Mouse (Mus musculus): Measurements from ENCODE around the gene Actr3.

Gene Actr3

DNA sequence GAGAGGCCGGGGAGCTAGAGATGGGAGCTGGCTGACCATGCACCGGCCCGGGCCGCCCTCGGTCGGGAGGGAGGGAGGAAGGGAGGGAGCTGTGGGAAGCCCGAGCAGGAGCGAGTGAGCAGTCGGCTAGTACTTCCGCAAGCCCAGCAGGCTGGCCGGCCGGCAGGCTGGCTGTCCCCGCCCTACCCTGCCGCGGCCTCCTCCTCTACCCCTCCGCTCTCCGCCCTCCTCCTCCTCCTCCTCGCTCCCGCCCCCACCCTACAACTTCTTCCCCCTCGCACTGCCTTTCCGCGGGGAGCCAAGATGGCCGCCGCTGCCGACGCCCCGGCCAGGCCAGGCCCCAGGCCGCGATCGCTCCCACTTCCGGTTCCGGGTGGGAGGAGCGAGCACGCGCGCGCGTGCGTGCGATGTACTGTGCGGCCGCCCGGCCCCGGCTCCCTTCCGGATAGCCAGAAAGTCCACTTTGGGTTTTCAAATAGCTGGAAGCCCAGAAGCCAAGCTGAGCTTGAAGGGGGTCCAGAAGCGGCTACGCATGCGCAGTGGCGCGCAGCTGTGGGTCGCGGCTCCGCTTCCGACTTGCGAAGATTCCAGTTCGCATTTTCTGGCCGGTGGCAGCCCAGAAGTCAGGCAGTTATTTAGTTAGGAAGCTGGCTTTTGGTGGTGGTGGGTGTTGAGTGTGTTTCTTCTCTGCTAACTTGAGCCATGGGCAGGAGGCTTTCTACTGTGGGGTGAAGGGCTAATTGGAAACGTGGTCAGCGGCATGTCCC is at the start of gene Actr3:
Actr3 (minus strand) TSS at position 359 of the 767 bp plus-strand sequence.
- peak; percentile 100 for DNase-seq

DNA sequence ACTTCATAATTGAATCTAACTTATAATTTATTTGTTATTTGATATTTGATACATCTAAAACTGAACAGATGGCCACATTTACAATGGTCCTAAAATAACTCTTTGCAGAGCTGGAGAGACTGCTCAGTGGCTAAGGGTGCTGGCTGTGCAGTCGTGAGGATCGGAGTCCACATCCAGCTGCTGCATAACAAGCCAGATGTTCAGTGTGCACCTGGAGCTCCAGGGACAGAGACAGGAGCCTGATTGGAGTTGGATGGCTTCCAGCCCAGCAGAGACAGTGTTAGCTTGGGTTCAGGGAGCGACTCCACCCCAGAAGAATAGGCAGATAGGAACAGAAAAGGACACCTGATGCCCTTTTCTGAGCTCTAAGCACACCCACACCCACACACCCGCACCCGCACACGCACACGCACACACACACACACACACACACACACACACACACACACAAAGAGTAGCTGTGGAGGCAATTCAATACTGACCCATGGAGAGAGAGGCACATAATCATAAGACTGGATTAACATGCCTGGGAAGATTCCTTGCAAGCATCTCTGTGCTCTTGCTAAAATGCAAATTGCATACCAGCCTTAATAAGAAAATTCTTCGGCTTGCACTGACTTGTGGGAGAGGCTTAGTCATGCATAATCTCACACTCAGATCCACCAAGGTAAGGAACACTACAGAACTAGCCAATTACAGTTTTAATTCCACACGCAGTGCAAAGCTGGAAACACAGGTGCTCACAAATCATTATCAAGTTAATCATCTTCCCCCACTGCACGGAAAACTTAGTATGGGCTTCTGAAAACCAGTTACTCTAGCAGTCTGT is 47.1 kb upstream of the Actr3 start:
- peak; percentile 15 to 42 for DNase-seq

DNA sequence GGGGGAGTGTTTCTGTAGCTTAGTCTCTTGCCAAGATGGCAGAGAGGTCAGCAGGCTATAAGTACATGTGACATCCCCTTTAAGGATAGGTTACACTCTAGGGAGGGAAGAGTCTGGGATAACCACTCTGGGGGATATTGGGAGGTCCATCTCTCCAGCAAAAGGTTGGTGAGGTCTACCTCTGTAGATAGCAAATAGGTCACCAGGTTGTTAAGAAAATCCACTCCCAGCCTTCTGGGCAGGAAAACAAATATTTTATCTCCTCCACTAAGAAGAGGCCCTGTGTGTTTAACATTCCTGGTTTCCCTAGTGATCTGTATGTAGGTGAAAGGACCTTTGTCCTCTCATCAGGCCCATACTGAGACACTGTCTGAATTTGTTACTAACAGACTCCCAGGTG is 46.3 kb upstream of the Actr3 start:
- no peak for DNase-seq

DNA sequence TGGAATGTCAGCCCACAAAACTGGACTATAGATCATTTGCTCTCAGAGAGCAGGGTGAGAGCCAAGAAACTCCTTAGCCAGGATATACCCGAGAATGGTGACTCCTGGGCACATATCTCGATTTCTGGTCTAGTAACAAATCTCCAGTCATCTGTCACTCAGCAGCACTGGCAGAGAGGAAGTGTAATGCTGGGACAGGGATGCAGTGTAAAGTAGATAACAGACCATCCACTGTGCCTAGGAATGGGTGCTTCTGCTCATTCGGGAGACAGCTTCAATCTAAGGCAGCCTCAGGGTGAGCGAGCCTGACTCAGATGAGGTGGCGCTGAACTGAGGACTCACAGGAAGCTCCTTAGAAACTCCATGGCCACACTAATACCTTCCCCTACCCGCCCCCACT is 43.1 kb upstream of the Actr3 start:
- no peak for DNase-seq

DNA sequence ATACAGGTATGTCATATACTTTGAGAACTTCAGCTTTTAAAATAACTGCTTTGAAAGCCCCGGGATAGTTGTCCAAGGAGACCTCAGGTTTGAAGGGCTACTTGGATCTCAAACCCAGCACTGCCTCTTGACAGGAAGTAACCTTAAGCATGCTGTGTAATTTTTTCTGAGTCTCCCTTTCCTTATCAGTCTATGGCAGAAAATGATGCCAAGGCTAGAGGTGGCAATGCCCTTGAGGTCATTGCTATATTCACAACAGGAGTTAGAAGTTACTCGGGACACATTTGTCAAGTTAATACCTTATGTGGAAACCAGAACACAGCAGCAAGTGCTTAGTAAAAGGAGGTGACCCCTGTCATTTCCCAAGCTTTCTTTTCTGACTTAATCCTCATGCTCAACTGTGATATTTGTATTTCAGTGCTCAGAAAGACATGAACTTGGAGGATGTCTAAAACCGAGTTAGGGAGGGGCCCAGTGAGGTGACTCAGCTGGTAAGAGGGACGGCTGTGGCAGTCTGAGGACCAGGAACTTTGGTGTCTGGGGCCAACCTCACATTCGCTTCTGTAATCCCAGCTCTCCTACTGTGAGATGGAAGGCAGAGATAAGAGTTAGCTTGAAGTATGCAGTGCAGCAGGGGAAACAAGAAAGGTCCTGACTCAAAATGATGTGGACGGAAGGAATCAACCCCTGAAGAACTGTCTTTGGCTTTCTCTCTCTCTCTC is 40.6 kb upstream of the Actr3 start:
- DNase-seq: no peak

DNA sequence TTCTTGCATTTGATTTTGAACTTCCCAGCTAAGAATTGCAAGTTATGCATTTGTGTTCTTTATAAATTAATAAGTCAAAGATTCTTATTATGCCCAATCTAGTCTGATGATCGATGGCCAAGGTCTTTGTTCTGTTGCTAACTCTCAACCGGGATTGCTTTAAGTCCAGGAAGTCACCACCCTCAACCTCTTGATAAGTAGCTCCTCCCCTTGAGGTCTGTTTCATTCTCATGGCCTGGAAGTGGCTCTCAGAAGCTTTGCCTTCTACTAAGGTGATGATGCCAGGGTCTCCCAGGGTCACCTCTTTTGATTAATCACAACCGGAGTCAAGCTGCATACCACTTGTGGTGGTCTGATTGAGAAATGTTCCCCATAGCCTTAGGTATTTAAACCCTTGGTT is 38.3 kb upstream of the Actr3 start:
- DNase-seq: no peak

DNA sequence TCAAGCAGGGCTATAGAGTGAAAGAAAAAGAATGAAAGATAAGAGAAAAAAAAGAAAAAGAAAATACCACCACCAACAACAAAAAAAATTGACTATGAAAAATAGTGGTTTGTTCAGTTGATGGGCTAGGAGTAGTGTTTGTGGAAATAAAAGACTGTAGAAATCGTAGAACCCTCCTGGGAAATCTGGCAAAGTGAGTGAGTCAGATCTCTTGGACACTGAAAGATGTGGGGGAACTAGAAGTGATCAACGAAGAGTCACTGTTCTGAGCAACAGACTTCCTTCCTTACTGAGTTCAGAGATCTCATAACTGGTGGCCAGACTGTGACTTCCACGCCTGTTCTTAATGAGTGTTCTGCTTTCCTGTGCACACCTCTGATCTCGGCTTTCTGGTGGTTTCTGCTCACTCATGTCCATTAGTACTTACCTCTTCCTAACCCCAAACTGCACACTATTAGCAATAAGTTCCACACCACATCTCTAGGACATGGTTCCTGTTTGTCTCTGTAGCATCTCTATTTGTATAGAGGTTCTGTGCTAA is 37.7 kb upstream of the Actr3 start:
- DNase-seq: no peak

DNA sequence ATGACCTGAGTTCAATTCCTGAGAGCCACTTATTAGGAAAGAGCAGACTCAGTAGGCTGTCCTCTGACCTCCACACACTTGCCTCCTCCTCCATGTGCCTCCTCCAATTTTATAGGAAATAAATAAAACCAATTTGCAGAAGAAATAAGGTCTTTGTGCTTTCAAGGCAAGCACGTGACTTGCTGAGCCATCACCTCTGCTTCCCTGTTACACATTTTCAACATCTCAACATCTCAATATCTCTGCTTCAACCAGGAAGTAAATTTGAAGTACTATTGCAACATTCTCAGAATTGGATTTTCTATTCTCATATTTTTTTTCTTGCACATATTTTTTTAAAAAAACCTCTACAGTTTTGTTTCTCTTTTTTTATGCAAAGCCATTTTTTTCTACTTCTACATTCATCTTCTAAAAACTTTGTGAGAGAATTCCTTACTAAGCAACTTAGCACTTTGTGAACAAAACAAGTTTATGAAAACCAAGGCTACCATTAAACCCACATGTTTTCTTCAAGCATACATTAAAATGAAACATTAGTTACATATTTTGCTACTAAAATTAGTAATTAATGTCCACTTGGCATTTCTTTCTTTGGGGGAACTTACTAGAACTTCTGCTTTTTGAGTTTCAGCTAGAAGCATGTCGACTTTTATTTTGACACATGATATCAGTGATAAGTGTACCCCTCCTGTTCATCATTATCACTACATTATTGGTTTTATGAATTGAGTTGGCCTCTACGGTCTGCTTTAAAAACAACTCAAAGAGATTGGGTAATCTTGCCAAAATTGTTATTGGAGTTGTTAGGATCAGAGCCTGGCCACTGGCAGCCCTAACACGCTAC is 35.5 kb upstream of the Actr3 start:
- no peak for DNase-seq

DNA sequence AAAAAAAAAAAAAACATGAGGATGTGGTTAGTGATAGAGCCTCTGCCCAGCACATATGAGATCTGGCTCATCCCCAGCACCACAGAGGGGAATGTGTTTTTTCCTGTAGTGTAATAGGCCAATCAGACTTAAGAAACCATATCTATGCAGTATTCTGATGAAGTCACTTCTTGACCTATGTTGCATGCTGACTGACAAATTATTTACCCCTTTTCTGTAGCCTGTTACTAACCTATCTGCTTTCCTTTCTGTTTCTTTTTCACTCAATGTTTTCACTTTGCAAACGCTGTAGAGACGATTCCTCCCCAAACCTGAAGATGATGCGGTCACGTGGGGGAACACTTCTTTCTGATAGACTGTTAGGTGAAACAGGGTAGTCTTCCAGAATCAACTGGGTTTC is 32.4 kb upstream of the Actr3 start:
- DNase-seq: no peak

DNA sequence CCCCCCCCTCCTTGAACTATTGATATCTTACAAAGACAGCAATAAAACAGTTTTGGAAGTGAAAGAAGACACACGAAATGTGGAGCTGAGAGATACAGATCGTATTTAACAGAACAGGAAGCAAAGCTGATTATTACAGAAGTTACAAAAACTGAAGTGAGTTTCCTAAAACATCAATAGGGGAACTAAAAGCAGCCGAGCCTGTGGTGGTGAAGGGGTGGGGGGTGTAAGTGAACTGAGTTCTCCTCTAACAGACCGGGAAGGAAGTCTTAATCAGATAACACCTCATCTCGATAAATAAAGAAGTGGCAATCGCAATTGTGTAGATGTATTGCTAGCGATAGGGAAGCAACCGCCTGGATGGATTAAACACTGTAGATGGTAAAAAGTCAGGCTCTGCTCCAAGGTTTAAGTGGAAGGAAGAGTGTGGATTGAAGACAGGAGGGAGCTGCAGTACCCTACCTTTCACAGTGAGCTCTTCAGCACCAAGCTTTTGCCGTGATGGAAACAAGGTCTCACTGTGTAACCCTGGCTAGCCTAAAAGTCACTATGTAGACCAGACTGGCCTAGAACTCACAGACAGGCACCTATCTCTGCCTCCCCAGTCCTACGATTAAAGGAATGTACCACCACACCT is 31.2 kb upstream of the Actr3 start:
- DNase-seq: no peak

DNA sequence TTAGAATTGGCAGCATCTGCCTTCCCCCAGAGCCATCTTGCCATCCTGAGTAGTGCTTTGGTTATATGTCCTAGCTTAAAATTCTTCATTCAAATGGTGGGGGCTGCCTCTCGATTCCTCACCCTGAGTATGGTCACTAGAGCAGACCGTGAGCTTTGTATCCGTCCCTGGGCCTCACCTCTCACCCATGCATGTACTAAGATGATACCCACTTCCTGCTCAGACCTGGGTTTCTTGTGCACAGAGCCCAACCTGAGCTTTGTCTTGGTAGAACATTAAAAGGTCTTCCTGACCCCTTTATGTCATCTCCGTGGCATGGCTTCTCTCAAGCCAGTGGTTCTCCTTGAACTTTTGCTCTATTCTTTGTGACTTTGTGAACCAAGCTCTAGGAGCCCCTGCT is 28.5 kb upstream of the Actr3 start:
- DNase-seq: no peak

DNA sequence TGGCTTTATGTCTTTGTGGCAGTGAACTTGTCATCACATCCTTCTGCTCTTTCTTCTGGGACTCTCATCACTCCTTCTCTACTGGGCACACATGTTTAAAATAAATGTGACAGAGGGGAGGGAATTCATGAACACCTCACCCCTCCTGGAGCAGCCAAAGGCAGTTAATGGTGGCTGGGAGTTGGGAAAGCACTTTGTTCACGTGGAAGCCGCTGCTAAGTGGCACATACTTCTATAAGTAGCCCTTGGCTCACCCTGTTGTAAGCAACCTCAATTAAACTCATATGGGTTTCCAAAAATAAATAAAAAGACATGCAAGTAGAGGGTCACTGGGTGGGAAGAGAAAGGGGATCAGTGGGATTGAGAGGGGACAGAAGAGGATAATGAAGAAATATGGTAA is 27.8 kb upstream of the Actr3 start:
- DNase-seq: no peak

DNA sequence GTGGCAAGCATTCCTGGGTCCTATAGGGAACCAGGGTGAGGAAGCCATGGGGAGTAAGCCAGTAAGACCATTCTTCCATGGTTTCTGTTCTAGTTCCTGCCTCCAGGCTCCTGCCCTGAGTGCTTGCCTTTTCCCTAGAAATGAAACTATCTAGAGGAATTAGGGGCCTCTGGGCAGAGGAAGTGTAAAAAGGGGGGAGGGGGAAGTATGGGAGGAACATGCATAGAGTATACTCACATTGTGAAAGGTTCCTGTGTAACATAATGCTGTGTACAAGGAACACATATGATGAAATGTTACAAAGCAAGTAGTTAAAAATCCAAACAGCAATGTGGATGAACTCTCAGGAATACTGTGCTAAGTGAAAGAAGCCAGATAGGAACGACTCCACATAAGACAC is 27.4 kb upstream of the Actr3 start:
- no peak for DNase-seq

DNA sequence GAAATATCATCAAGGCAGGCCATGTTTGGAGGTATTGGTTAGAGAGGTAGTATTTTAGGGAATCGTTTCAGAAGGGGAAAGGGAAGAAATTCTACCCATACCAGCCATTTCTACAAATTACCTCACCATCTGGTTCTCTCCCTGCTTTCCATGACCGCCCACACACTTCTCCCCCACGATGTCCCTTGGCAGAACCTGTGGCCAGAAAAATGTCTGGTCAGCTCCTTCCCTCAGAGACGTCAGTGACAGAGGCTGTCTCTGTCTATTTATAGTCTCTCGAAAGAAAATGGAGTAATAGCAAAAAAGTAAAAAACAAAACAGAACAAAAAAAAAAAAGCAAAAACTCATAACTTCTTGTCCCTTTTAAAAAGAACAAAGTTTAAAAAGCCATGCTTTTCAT is 23.0 kb upstream of the Actr3 start:
- peak; percentile 34 to 53 for DNase-seq

DNA sequence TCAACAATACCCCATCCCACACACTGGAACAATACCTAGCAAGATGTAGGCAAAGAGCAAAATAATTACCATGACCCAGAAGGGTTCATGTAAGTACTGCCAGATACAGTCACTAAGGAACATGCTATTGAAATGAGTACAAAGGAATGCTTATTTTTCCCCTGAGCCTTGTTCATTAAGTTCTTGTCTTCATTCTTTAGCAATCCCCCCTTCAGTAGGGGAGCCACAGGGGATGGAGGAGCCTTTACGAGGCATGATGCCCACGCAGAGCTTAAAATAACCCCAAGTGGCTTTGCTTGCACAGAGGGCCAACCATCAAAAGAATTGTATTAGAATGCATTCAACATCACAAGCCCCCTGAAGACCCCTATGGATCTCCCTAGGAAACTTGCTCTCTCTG is 19.6 kb upstream of the Actr3 start:
- DNase-seq: no peak

DNA sequence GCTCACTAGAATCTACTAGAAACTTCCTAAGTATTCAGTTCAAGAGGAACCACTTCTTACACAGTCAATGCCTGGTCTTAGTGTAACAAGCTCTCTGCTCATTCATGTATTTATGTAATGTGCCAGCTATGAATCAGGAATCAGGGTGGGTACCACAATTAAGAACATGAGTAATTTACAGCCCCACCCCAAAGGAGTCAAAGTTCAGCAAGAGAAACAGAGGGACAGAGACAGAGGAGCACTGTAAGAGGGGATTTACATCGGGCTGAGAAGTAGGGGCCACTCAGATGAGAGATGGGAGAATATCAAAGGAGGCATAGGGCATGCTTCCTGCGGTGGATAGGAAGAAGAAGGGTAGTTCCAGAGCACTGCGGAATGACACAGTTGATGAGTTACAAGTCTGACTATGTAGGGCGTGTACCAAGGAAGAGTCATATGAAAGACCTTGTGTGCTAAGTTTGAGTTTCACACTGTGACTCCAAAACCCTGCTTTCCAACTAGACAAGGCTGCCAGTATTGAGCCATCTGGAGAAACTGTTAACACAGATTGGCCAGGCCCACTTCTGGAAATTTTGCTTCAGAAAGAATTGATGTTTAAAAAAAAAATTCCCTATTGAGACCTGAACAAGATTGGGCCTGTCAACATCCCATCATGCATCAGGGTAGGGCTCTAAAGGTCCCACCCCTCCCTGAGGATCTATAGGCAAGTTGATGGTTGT is 14.9 kb upstream of the Actr3 start:
- no peak for DNase-seq

DNA sequence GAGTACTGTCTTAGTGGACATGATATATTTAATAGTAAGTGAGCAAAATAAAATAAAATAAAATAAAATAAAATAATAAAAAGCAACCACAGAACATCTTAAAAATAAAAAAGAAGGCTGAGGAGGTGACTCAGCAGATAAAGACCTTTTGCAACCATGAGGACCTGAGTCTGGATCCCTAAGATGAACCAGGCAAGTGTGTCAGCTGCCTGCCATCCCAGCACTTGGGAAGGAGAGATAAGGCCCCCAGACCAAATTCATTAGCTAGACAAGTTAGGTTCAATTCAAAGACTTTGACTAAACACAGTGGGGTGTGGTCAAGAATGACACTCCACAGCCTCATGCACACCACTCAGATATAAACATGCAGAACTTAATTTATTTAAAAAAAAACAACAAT is 12.4 kb upstream of the Actr3 start:
- DNase-seq: no peak

DNA sequence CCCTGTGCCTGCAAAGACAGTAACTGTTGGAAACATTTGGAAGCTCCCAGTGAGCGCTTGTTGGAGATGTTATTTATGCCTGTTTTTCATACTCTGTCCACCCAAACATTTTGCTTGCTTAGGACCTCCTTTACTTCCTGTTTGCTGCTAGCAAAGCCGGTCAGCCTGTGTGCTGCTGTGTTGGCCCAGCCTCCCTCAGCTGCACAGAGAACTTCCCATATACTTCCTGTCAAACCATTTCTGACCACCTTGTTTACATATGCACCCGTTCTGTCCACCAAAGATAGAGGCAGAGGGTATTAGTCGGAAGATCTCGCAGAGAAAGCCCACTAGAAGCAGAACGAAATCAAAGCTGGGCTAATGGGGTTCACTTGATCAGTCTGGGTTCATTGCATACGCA is 6.2 kb upstream of the Actr3 start:
- peak; percentile 40 to 54 for DNase-seq

DNA sequence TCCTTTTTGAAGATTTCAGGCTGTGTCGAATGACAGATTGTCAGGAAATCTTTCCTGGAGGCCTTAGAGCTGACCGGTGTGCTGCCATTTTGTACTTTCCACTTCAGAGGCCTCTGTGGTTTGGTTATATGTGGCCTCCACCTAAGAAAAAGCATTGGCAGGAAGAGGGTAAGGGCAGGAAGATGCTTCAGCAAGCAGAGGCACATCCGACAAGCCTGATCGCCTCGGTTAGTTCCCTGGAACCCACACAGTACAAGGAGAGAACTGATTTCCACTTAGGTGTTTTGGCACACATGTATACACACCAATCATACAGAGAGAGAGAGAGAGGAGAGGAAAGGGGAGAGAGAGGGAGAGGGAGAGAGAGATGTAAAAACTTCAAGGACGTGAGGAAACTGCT is 5.7 kb upstream of the Actr3 start:
- DNase-seq: no peak

DNA sequence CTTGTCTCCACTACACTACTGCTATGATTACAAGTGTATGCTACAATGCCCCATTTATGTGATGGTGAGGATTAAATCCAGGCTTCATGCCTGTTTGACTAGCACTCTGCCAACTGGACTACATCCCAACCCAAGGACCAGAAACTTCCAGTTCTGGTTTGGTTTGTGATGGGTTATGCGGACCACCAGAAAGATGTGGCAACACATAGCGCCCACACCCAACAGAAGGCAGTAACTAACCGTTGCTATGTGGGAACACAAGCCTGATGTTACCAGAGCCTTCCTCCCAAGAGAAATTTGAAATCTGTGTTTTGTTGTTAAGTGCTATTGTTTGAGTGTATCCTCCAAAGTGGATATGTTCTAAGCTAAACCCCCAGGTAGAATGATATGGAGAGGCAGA is 4.0 kb upstream of the Actr3 start:
- DNase-seq: no peak

DNA sequence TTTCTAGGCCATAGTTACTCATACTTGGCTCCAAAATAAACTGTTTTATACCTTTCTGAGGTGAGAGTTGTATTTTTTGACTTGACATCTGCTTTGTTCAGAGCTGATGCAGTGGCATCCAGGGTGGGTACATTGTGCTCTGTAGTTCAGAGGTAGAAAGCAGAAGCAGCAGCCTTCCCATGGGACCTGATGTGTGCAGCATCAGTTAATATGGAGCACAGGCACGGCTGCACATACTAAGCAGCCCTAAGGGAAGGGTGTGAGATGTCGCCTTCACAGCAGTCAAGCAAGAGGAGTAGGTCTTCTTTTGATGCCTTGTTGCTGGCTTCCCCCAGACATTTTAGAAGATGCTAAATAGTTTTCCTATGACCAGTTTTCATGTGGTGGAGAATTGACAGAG is 3.3 kb upstream of the Actr3 start:
- DNase-seq: no peak

Measured in kidney, postnatal 4 days (tissue).